Comparison of ENCODE assay signal across 10 mouse cellular contexts in genomic region chr2:116018781-116019465, GRCm38 (mm10). TPM values are rescaled to one million over a fixed set of nuclear protein-coding genes. Genes with fewer than 3 reads are reported as not detected.
DNase-seq lines count a peak whose midpoint lies in the region; ATAC-seq lines count a peak whose summit lies in the region.
"Had no signal": no experiment of that assay in that cellular context is flagged by ENCODE, and none has a peak within 500 bp of the region (broad histone marks: within the 10 kb centered on the region; RNA-seq: fewer than 3 reads in every experiment).

No protein-coding gene starts in this region.

- peak overlapping the region; percentile 80; the same call in 1 of the 2 replicates for H3K27ac ChIP-seq in heart, embryonic 13.5 days (replicated peaks)
- peak overlapping the region; percentile 88 for H3K27ac ChIP-seq in forebrain, embryonic 15.5 days (replicated peaks)
- H3K27ac ChIP-seq in midbrain, embryonic 12.5 days (replicated peaks), result peak overlapping the region; percentile 91
- H3K27ac ChIP-seq in stomach, embryonic 14.5 days (ENCODE audit: low read length), result peak overlapping the region; percentile 52; the same call in 1 of the 2 replicates
- H3K27ac ChIP-seq: limb, embryonic 13.5 days had no signal

- no peaks in the 10 kb centered on the region for H3K27me3 ChIP-seq in heart, embryonic 13.5 days (replicated peaks)
- no peaks in the 10 kb centered on the region for H3K27me3 ChIP-seq in forebrain, embryonic 15.5 days
- peaks cover 15% of the 10 kb centered on the region; the same call in 1 of the 2 replicates for H3K27me3 ChIP-seq in midbrain, embryonic 12.5 days
- no peaks in the 10 kb centered on the region for H3K27me3 ChIP-seq in stomach, embryonic 14.5 days (ENCODE audit: control insufficient read depth, insufficient read depth, low read length)

- WGBS in heart, embryonic 13.5 days, result 83% methylated on average over 10 of the region's 10 CpGs
- WGBS in forebrain, embryonic 15.5 days, result 6% methylated on average over 10 of the region's 10 CpGs
- WGBS in midbrain, embryonic 12.5 days, result 24% methylated on average over 10 of the region's 10 CpGs
- 61% methylated on average over 10 of the region's 10 CpGs for WGBS in stomach, embryonic 14.5 days

- peaks cover 49% of the 10 kb centered on the region for H3K4me1 ChIP-seq in heart, embryonic 13.5 days
- H3K4me1 ChIP-seq in forebrain, embryonic 15.5 days, result peaks cover 57% of the 10 kb centered on the region
- peaks cover 44% of the 10 kb centered on the region for H3K4me1 ChIP-seq in midbrain, embryonic 12.5 days
- H3K4me1 ChIP-seq in stomach, embryonic 14.5 days (ENCODE audit: control insufficient read depth, insufficient read depth, low read length), result peaks cover 34% of the 10 kb centered on the region

- H3K9me3 ChIP-seq in heart, embryonic 13.5 days, result no peaks in the 10 kb centered on the region
- no peaks in the 10 kb centered on the region for H3K9me3 ChIP-seq in forebrain, embryonic 15.5 days
- no peaks in the 10 kb centered on the region for H3K9me3 ChIP-seq in midbrain, embryonic 12.5 days
- no peaks in the 10 kb centered on the region for H3K9me3 ChIP-seq in stomach, embryonic 14.5 days (ENCODE audit: control insufficient read depth, low read depth, low read length)
- H3K9me3 ChIP-seq: limb, embryonic 13.5 days had no signal

- H3K4me2 ChIP-seq in heart, embryonic 13.5 days, result no peak overlapping the region
- peak overlapping the region; percentile 30 for H3K4me2 ChIP-seq in forebrain, embryonic 15.5 days (replicated peaks)
- H3K4me2 ChIP-seq in midbrain, embryonic 12.5 days (replicated peaks), result peak overlapping the region; percentile 39
- H3K4me2 ChIP-seq in stomach, embryonic 14.5 days (replicated peaks; ENCODE audit: low read depth, low read length), result no peak overlapping the region
- H3K4me2 ChIP-seq: limb, embryonic 13.5 days had no signal

- no peak overlapping the region for H3K9ac ChIP-seq in heart, embryonic 13.5 days
- H3K9ac ChIP-seq in forebrain, embryonic 15.5 days (replicated peaks), result peak overlapping the region; percentile 23; the same call in 1 of the 2 replicates
- no peak overlapping the region for H3K9ac ChIP-seq in midbrain, embryonic 12.5 days (replicated peaks)
- no peak overlapping the region for H3K9ac ChIP-seq in stomach, embryonic 14.5 days (replicated peaks; ENCODE audit: low read depth, low read length)
- H3K9ac ChIP-seq: limb, embryonic 13.5 days had no signal

- no peak overlapping the region for H3K4me3 ChIP-seq in heart, embryonic 13.5 days
- no peak overlapping the region for H3K4me3 ChIP-seq in forebrain, embryonic 15.5 days
- H3K4me3 ChIP-seq in midbrain, embryonic 12.5 days, result no peak overlapping the region
- H3K4me3 ChIP-seq in stomach, embryonic 14.5 days (ENCODE audit: low read depth, low read length), result no peak overlapping the region
- H3K4me3 ChIP-seq: limb, embryonic 13.5 days had no signal

- ATAC-seq in heart, embryonic 13.5 days (ENCODE audit: extremely low read depth, insufficient number of reproducible peaks, low FRiP score, low TSS enrichment), result no peak
- peak; percentile 35 for ATAC-seq in forebrain, embryonic 15.5 days (replicated peaks)
- ATAC-seq in midbrain, embryonic 12.5 days (ENCODE audit: low FRiP score, low read depth), result 0 out of 2 replicates have a peak, but pooled peaks have one; percentile 17
- no peak for ATAC-seq in stomach, embryonic 14.5 days (ENCODE audit: insufficient number of reproducible peaks, insufficient read depth, low FRiP score, low read depth)
- no peak for ATAC-seq in erythroid progenitor cell, adult 5-6 weeks (replicated peaks; ENCODE audit: low FRiP score, poor library complexity, severe bottlenecking)

- DNase-seq in heart, adult 8-10 months (ENCODE audit: low spot score), result no peak
- no peak for DNase-seq in frontal cortex, postnatal 10 days (ENCODE audit: low spot score in 2 of 2)
- no peak for DNase-seq in lung, postnatal 10 days
- DNase-seq: cerebellum, postnatal 14 days had no signal

- H3K36me3 ChIP-seq in heart, embryonic 13.5 days, result peaks cover 54% of the 10 kb centered on the region
- H3K36me3 ChIP-seq in forebrain, embryonic 15.5 days, result peaks cover 3% of the 10 kb centered on the region; the same call in 1 of the 2 replicates
- peaks cover 6% of the 10 kb centered on the region; the same call in 1 of the 2 replicates for H3K36me3 ChIP-seq in midbrain, embryonic 12.5 days
- H3K36me3 ChIP-seq in stomach, embryonic 14.5 days (ENCODE audit: control insufficient read depth, insufficient read depth, low read length), result peaks cover 15% of the 10 kb centered on the region; the same call in 1 of the 2 replicates
- H3K36me3 ChIP-seq: limb, embryonic 13.5 days had no signal

RNA-seq across cellular contexts. Expression of gene Meis2, which starts 46.7 kb away (rescaled TPM):
- 30.1 and 32.0 TPM in 2 replicates for polyA plus RNA-seq in heart, embryonic 13.5 days (2015; fragmentation: Nextera tagmentation; extraction: Ambion mirVana)
- 10 to 100 TPM; 24.2 to 31.6 (median 28.8) TPM for total RNA-seq in heart, adult 8-10 months (2022)
- polyA plus RNA-seq in forebrain, embryonic 15.5 days (2015; fragmentation: Nextera tagmentation; extraction: Ambion mirVana), result 155 and 167 TPM in 2 replicates
- polyA plus RNA-seq in midbrain, embryonic 12.5 days (2016; fragmentation: Nextera tagmentation; extraction: Ambion mirVana), result 76.1 and 92.1 TPM in 2 replicates
- 85.0 and 86.3 TPM in 2 replicates for polyA plus RNA-seq in stomach, embryonic 14.5 days (2014; fragmentation: Nextera tagmentation; extraction: Ambion mirVana)
- total RNA-seq in erythroid progenitor cell, adult 5-6 weeks (2015; ENCODE audit: low replicate concordance), result not detected in 2 replicates
- total RNA-seq in erythroid progenitor cell, adult 5-6 weeks (2017; ENCODE audit: low replicate concordance), result not detected in 2 replicates

Comparison
In these comparisons a context has a peak if more than half of its experiments do, and no peak if none do; other contexts are left out.
1. ATAC-seq: peak in forebrain, embryonic 15.5 days (single experiment) and midbrain, embryonic 12.5 days (single experiment); none in heart, embryonic 13.5 days (single experiment), stomach, embryonic 14.5 days (single experiment) and erythroid progenitor cell, adult 5-6 weeks (single experiment).
2. H3K4me2 ChIP-seq: peak in forebrain, embryonic 15.5 days (single experiment) and midbrain, embryonic 12.5 days (single experiment); none in heart, embryonic 13.5 days (single experiment) and stomach, embryonic 14.5 days (single experiment).
3. Peak in every context shown above with its lines, with median percentiles within 50 percentile points of each other: H3K27ac ChIP-seq.